In genomic region chr1:186128940-186129339, GRCm38 (mm10) we compare ENCODE assay signal across 22 mouse cellular contexts. TPM values are rescaled to one million over a fixed set of nuclear protein-coding genes. Genes with fewer than 3 reads are reported as not detected.
DNase-seq lines count a peak whose midpoint lies in the region; TF ChIP-seq lines count a peak whose summit lies in the region.
"Had no signal": no experiment of that assay in that cellular context is flagged by ENCODE, and none has a peak within 500 bp of the region (broad histone marks: within the 10 kb centered on the region; RNA-seq: fewer than 3 reads in every experiment).

No protein-coding gene starts in this region.

- 66% methylated on average over 8 of the region's 8 CpGs for WGBS in lung, adult 2 months

- DNase-seq in lung, adult 18-20 months: peak; percentile 13 to 54
- DNase-seq in lung, postnatal 4 days: no peak
- peak; percentile 65 for DNase-seq in lung, postnatal 25 days (ENCODE audit: low spot score)
- no peak for DNase-seq in lung, adult 2 months
- peak; percentile 18 for DNase-seq in testis, postnatal 14 days (ENCODE audit: low spot score)
- no peak for DNase-seq in testis, postnatal 10 days (ENCODE audit: low spot score)
- DNase-seq: adrenal gland, adult 8-10 months; adrenal gland, postnatal 14 days; adrenal gland, postnatal 36 days; B cell, adult 2 months; cerebellum, adult 11-12 months; cerebellum, adult 2 months; cerebellum, adult 9-10 months; cerebellum, postnatal 10 days; cerebellum, postnatal 25 days had no signal

- no peak for TF ChIP-seq CTCF in lung, adult 2 months (IDR thresholded peaks at IDR 0.05; ENCODE audit: insufficient read depth, low read length)

- no peak for TF ChIP-seq POLR2A in lung, adult 2 months (IDR thresholded peaks at IDR 0.05; ENCODE audit: borderline replicate concordance, extremely low read depth, low read depth, low read length)

- H3K4me1 ChIP-seq in lung, adult 2 months (ENCODE audit: control insufficient read depth, insufficient read depth, low read length): peaks cover 3% of the 10 kb centered on the region; the same call in 1 of the 2 replicates
- H3K4me1 ChIP-seq: forebrain, embryonic 13.5 days; forebrain, embryonic 15.5 days had no signal

- no peak overlapping the region for H3K4me3 ChIP-seq in lung, adult 2 months (replicated peaks; ENCODE audit: extremely low read depth, low read depth, low read length)
- H3K4me3 ChIP-seq: embryonic facial prominence, embryonic 10.5 days; embryonic facial prominence, embryonic 12.5 days; forebrain, embryonic 13.5 days; forebrain, embryonic 15.5 days had no signal

RNA-seq across cellular contexts. Expression of gene Lyplal1, which starts 11.8 kb away (rescaled TPM):
- polyA plus RNA-seq in lung, adult 2 months (2012; rRNA removed): 4.3 and 6.7 TPM in 2 replicates
- polyA plus RNA-seq: activated CD4-positive, CD25-positive, alpha-beta regulatory T cell, adult 4 months; CD4-positive, CD25-positive, alpha-beta regulatory T cell, adult 4 months; G1E had no signal

Comparison
In these comparisons a context has a peak if more than half of its experiments do, and no peak if none do; other contexts are left out.
1. DNase-seq: peak in lung, adult 18-20 months (2 of 2), lung, postnatal 25 days (single experiment) and testis, postnatal 14 days (single experiment); none in lung, postnatal 4 days (0 of 2), lung, adult 2 months (single experiment) and testis, postnatal 10 days (single experiment).